Mouse (Mus musculus) embryonic facial prominence, embryonic 15.5 days (tissue): ENCODE data around the gene Dis3l2. TPM values are rescaled to one million over a fixed set of nuclear protein-coding genes. Genes with fewer than 3 reads are reported as not detected.

Experiments
- ATAC-seq: fragments of 200-750 bp; cut with Nextera tagmentation; 2 replicates; pipeline ENCODE4 v1.8.0; 2017; ENCODE audit warnings: low read depth, moderate TSS enrichment; ENCODE audit not compliant: insufficient number of reproducible peaks, low FRiP score, low TSS enrichment
- H3K27ac ChIP-seq: fragments of 300-500 bp; sonication (generic); replicated peaks from 2 replicates; pipeline ENCODE4 v1.5.1; 2015; ENCODE audit warnings: mild to moderate bottlenecking, inconsistent platforms
- H3K27me3 ChIP-seq: fragments of 300-500 bp; sonication (generic); 2 replicates; pipeline ENCODE4 v1.6.1; 2015; ENCODE audit warnings: inconsistent platforms
- H3K36me3 ChIP-seq: fragments of 300-500 bp; sonication (generic); 2 replicates; pipeline ENCODE4 v1.6.1; 2015; ENCODE audit warnings: mild to moderate bottlenecking, inconsistent platforms
- H3K4me1 ChIP-seq: fragments of 300-500 bp; sonication (generic); 2 replicates; pipeline ENCODE4 v1.6.1; 2015; ENCODE audit warnings: inconsistent platforms
- H3K4me2 ChIP-seq: fragments of 300-500 bp; sonication (generic); replicated peaks from 2 replicates; pipeline ENCODE4 v1.6.1; 2015; ENCODE audit warnings: mild to moderate bottlenecking, inconsistent platforms
- H3K4me3 ChIP-seq: fragments of 300-500 bp; sonication (generic); replicated peaks from 2 replicates; pipeline ENCODE4 v1.5.1; 2015; ENCODE audit warnings: mild to moderate bottlenecking, inconsistent platforms
- H3K9ac ChIP-seq: fragments of 300-500 bp; sonication (generic); 2 replicates; pipeline ENCODE4 v1.6.1; 2015; ENCODE audit warnings: inconsistent platforms
- H3K9me3 ChIP-seq: fragments of 300-500 bp; sonication (generic); replicated peaks from 2 replicates; pipeline ENCODE4 v1.6.1; 2016; ENCODE audit warnings: inconsistent platforms
- WGBS: fragments of 180-500 bp; shearing (Covaris S2); methylation state at CpG from one replicate; pipeline ENCODE4 v1.1.7; 2015; 5-methylcytosine and 5-hydroxymethylcytosine counted together
- polyA plus RNA-seq: library from polyadenylated mRNA; unstranded; fragments of >200 nt; fragmentation: Nextera tagmentation; extraction: Ambion mirVana; gene quantifications from 2 replicates; pipeline ENCODE4 v1.2.1, GENCODE M21; 2015

Gene Dis3l2
- polyA plus RNA-seq, 1 experiment from 2014 or later = 26.0 TPM

DNA sequence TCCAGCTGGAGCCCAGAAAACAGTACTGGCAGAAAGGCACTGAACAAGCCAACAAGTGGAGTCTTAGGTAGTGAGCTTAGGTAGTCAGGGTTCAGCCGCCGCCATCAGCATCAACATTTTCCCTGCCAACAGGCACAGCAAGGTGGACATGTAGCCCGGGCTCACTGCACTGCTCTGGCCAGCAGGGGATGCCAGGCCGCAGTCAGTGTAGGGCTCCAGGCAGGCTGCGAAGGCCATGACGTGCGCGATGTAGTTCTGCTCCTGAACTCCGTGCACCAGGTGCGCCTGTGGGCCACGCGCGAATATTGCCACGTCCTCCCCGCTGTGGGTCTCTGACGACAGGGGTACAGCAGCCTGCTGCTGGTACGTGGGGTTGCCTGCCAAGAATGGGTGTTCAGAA is 383.4 kb downstream of the Dis3l2 start:
- H3K4me1 ChIP-seq = no peaks in the 10 kb centered on the region
- ATAC-seq = no peak
- H3K36me3 ChIP-seq = no peaks in the 10 kb centered on the region
- no peak overlapping the region for H3K27ac ChIP-seq
- 76% methylated on average over 17 of the region's 17 CpGs for WGBS
- no peak overlapping the region for H3K4me2 ChIP-seq
- H3K27me3 ChIP-seq = no peaks in the 10 kb centered on the region
- no peaks in the 10 kb centered on the region for H3K9me3 ChIP-seq
- H3K9ac ChIP-seq = no peak overlapping the region
- H3K4me3 ChIP-seq = no peak overlapping the region

DNA sequence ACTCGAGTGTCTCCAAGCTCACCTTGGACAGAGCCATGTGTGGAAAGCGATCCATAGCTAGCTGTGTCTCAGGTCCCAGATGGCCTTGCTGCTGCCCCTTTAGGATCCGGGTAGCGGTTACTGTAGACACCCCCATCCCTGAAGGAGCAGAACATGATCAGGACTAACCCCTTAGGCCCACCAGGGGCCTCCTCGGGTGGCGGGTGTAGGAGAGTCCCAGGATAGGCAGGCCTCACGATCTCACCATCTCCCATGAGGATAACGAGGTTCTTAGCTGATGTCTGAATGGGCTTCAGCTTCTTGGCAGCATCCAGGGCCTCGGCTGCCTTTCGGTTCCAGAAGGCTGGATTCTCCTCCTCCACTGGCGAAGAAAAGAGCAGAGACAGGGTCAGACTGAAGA is 385.6 kb downstream of the Dis3l2 start:
- no peak overlapping the region for H3K4me3 ChIP-seq
- H3K27me3 ChIP-seq = no peaks in the 10 kb centered on the region
- no peak for ATAC-seq
- no peaks in the 10 kb centered on the region for H3K4me1 ChIP-seq
- H3K9me3 ChIP-seq = no peaks in the 10 kb centered on the region
- H3K36me3 ChIP-seq = no peaks in the 10 kb centered on the region
- WGBS = 86% methylated on average over 11 of the region's 11 CpGs
- no peak overlapping the region for H3K4me2 ChIP-seq
- H3K27ac ChIP-seq = no peak overlapping the region
- no peak overlapping the region for H3K9ac ChIP-seq

DNA sequence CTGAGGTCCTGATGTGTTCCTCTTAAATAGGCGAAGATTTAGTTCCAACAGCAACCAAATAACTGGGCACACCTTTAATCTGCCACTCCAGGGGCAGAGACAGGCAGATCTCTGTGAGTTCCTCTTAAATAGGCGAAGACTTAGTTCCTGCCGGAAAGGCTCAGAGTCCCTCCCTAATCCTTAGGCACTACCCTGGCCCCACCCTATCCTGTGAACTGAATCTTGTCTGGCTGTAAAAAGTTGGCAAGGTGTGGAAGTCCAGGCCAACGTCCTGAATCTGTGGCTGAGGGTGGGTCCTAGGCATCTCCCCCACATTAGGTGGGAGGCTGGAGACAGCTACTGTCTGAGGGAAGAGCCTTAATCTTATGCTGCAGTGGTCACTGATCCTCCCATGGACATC is 386.2 kb downstream of the Dis3l2 start, which contains the start of gene Alppl2:
Gene Alppl2 (minus strand): TSS at position 101 of the 400 bp plus-strand sequence.
- Histone ChIP-seq H3K9me3 (no peaks in the 10 kb centered on the region), H3K4me1 (no peaks in the 10 kb centered on the region), H3K9ac (no peak within 1 kb of the TSS), H3K27ac (no peak within 1 kb of the TSS), H3K4me3 (no peak within 1 kb of the TSS), H3K4me2 (no peak within 1 kb of the TSS), H3K27me3 (no peaks in the 10 kb centered on the region), H3K36me3 (no peaks in the 10 kb centered on the region)
- no peak for ATAC-seq
- 88% methylated on average over 4 of the region's 4 CpGs for WGBS

DNA sequence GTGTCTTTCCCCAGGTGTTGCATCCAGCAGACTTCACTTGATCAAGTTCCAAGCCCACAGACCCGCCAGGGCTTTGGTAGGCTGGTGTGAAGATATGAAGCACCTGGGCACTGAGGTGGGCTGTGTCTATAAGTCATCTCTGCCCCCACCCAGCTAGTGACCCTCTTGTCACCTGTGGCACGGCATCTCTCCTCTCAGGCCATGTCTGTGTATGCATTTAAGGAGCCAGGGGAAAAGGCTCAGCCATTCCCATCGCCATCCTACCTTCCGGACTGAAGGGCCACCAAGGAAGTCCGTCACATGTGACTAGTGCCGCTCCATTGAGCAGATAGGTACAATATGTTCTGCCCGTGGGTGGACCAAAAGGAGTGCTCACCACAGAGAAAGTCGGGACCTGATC is 392.0 kb downstream of the Dis3l2 start:
- H3K27me3 ChIP-seq = peaks cover 4% of the 10 kb centered on the region; the same call in 1 of the 2 replicates
- H3K9me3 ChIP-seq = no peaks in the 10 kb centered on the region
- peaks cover 3% of the 10 kb centered on the region; the same call in 1 of the 2 replicates for H3K4me1 ChIP-seq
- H3K4me3 ChIP-seq = no peak overlapping the region
- H3K9ac ChIP-seq = no peak overlapping the region
- no peak overlapping the region for H3K27ac ChIP-seq
- H3K36me3 ChIP-seq = no peaks in the 10 kb centered on the region
- WGBS = 70% methylated on average over 8 of the region's 8 CpGs
- H3K4me2 ChIP-seq = no peak overlapping the region
- no peak for ATAC-seq

DNA sequence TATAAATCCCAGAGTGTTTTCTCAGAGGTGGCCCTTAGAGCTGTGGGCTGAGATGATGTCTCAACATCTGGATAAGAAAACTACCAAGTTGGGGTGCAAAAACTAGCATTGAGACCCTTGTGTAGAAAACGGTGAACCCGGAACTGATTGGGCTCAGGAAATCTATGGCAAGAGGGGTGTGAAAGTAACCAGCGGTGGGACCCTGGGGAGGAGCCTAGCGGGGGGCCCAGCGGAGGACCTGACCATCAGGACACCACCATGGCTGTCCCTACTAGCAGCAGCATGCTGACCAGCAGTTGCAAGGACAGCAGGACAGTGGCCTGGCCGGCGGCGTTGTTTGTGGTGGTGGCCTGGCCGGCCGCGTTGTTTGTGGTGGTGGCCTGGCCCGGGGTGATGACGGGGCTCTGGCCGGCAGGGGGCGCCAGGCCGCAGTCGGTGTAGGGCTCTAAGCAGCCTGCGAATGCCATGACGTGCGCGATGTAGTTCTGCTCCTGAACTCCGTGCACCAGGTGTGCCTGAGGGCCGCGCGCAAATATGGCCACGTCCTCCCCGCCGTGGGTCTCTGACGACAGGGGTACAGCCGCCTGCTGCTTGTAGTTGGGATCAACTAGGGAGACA is 394.9 kb downstream of the Dis3l2 start:
- Histone ChIP-seq H3K27me3 (peaks cover 4% of the 10 kb centered on the region; the same call in 1 of the 2 replicates), H3K27ac (no peak overlapping the region), H3K36me3 (no peaks in the 10 kb centered on the region), H3K9me3 (no peaks in the 10 kb centered on the region), H3K4me2 (peak overlapping the region; percentile 31), H3K4me1 (peaks cover 3% of the 10 kb centered on the region; the same call in 1 of the 2 replicates), H3K9ac (no peak overlapping the region), H3K4me3 (no peak overlapping the region; the same call in 1 of the 2 replicates)
- ATAC-seq = peak; percentile 41
- WGBS = 12% methylated on average over 30 of the region's 30 CpGs

Other genes starting within 250 kb of the Dis3l2 start
- 1,945 and 2,079 TPM in 2 replicates for gene Ptma, start 177.1 kb upstream of the Dis3l2 start, polyA plus RNA-seq
- 70.9 and 74.7 TPM in 2 replicates for gene Pde6d, start 121.2 kb upstream of the Dis3l2 start, polyA plus RNA-seq
- 39.1 and 41.2 TPM in 2 replicates for gene Cops7b, start 120.9 kb upstream of the Dis3l2 start, polyA plus RNA-seq
- 10.2 and 10.7 TPM in 2 replicates for gene Nppc, start 33.2 kb upstream of the Dis3l2 start, polyA plus RNA-seq